Mouse (Mus musculus) lung, postnatal 25 days (tissue): ENCODE data around the gene Vmn1r70.

Experiments
- DNase-seq: peaks from one replicate; pipeline ENCODE4 v3.0.0; 2022; ENCODE audit warnings: low spot score

Gene Vmn1r70

DNA sequence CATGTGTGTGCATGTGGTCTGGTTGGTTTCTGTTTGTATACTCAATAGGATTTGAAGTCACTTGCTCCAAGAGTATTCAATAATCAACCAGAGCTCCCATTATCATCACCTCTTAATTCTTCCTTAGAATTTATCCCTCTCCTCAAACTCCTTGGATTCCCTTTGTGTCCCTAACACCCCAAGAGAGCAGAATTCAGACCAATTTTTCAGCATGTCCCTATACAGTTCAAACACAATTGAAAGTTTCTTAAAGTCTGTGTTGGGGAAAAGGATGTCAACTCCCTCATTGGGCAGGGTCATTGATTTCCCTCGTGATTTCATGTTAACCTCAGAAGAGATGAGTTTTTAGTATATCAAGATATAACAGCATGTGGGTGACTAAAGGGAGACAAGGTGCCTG, at the start of gene Vmn1r70:
Gene Vmn1r70, plus strand, starts transcription at position 301 of the 400 bp plus-strand sequence.
- DNase-seq = no peak

DNA sequence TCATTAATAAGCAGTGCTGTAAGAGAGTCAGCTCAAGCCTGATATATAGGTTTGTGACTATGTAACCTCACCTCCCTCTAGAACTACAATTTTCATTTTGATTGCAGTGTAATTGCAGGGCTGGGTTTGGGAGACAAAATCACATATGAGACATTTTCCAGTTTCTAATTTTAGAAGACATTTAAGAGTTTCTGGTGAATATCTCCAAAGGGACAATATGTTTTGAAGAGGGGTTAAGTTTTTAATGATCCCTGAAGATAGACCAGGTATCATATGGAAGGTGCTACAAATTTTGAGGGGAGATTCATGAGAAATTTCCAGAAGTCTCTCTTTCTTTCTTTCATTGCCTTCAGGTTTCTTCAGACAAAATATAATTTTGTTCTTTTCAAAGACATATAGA, 17.8 kb upstream of the Vmn1r70 start, which contains the start of gene Vmn1r69:
Gene Vmn1r69, minus strand, starts transcription at position 101 of the 400 bp plus-strand sequence.
- no peak for DNase-seq
